Mouse (Mus musculus): ENCODE measurements around the gene Pdcd2l. TPM values are rescaled to one million over a fixed set of nuclear protein-coding genes. Genes with fewer than 3 reads are reported as not detected.
"Not testable (repeated sequence)": the region's sequence is repeated elsewhere in the genome, so short reads cannot be mapped to it uniquely, and the experiment has no call there.

Pdcd2l gene
- total RNA-seq, 2 experiments from 2014 or later, result 23.2 TPM

DNA sequence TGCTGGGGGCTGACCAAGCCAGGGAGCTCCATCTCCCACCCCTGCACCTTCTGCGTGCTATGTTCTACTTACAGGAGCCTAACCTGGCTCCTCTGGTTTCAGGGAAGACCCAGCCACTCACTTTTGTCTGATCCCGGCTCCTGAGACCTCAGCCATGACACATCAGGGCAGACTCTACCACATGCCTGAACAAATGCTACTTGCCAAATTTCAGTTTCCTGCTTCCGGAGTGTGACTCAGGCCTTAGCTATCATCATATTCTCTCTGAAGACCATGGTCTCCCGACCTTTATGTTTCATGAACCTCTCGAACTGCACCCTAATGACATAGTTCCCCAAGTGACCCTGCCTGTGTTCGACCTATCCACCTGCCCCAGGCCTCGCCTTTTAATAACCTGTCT, 16.8 kb upstream of the Pdcd2l start:
- DNase-seq, result no peak

- no peak for DNase-seq
Measured at GRCm38 (mm10) chr7:34208027-34208745, 11.7 kb upstream of the Pdcd2l start.

DNA sequence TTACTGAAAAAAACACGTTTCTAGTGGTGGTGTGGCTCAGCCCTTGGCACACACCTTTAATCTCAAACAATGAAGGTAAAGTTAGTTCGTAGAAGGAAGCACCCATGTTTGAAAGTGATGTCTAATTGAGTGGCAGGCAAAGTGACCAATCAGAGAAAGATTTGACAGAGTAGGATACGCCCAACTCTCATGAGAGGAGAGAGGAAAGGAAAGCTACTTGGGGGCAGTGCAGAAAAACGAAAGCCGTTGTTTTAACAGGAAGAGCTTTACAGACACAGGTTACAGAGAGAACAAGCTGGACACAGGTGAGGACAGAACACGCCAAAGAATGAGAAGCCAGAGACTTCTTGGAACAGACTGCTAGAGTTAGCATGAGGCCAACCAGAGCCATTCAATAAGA, 9.9 kb upstream of the Pdcd2l start:
- DNase-seq, result no peak

DNA sequence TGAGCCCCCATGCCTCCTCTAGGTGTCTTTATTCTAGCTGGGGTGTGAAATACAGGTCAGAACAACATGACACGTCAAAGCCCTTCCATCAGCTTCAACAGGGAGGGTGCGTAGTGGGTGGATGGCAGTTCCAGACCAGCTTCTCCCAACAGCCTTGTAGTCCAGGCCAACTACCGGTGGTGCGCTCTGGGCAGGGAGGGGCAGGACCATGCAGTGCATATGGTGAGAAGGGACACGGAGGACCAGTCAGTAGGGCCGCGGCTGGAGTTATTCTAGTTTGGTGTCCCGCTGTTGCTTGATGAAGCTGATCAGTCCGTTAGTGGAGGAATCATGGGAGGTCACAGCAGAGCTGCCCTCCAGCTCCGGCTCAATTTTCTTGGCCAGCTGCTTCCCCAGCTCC, 5.7 kb upstream of the Pdcd2l start:
- DNase-seq, result not testable (repeated sequence)

DNA sequence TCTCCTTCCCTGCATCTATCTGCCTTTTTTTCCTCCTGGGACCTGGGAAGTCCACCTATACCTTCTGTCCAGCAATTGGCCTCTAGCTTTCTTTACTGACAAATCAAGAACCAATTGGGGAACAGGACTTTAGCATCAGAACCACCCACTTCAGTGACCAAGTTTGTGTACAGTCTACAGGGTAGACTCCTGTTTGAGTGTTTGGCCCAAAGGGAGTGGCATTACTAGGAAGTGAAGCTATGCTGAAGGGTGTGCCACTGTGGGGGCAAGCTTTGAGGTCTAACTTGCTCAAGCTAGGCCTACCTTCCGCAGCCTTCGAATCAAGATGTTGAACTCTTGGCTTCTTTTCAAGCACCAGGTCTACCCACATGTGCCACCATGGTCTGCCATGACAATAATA, 4.4 kb upstream of the Pdcd2l start:
- DNase-seq, result no peak

GRCm38 (mm10) chr7:34198346-34198745, 1.9 kb upstream of the Pdcd2l start:
- DNase-seq, result peak; percentile 53

DNA sequence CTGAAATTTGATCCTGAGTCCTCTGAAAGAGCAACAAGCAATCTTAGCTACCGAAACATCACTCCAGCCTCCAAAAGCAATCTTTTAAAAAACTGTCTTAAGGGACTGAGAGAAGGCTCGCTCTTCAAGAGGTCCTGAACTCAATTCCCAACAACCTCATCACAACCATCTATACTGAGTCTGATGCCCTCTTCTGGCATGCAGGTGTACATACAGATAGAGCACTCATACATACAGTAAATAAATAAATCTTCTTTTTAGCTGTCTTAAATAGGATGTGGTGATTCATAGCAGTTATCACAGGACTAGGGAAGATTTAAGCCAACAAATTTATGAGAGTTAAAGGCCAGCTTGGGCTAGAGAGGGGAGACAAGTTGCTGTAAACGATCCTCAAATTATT, 829 bp downstream of the Pdcd2l start:
- DNase-seq, result no peak

- DNase-seq, result no peak
Measured at GRCm38 (mm10) chr7:34192825-34193224, 3.6 kb downstream of the Pdcd2l start.

- DNase-seq, result no peak
Measured at GRCm38 (mm10) chr7:34189376-34189989, 7.0 kb downstream of the Pdcd2l start.

DNA sequence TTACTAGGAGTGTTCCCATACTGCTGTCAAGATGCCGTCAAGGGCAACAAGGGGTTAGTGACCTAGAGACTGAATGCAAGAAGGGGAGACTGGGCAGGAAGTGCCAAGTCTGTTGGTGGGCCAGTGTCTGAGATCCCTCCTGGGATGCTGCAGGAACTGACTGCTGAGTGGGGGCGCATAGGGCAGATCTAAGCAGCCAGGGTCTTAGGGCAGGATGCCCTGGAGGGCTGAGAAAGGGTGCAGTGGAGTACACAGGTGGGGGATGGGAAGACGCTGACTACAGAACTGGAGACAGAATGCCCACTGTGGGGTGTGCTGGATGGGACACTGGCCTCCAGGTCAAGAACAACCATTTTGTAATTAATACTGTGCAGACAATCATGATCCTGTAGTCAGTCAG, 12.7 kb downstream of the Pdcd2l start:
- no peak for DNase-seq

DNA sequence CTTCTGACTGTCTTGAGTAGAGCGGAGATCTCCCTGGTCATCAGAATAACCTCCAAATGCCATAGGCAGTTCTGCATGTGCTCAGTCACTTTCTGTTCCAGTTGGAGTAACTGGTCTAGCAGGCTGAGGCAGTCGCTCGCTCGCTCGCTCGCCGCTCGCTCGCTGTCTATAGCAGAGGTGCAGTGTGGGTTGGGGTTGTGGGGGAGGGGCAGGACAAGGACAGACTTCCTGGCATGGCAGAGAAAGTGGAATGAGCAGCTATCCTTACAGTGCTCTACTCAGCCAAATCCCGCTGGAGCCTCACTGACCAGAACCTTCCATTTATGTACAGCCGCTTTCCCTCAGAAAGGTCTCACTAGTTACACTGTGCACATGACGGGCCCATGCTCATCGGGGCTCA, 13.1 kb downstream of the Pdcd2l start:
- peak; percentile 37 for DNase-seq

DNA sequence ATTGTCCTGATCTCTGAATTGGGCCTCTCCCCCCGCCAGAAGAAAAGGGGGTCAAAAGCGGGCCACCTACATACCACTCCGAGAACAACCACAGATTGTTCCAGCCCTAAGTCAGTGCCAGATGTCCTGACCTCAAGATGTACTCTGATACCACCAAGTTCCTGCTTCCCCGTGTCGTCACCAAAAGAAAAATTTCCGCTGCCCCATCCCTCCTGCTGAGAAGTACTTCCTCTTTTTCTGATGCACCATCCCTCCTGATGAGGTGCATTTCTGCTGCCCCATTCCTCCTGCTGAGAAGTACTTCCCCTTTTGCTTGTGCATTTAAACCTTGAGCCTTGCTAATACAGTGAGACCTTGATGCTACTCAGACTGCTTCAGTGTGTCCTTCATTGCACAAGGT, 20.2 kb downstream of the Pdcd2l start:
- not testable (repeated sequence) for DNase-seq

- DNase-seq, result no peak
Measured at GRCm38 (mm10) chr7:34172251-34172650, 24.2 kb downstream of the Pdcd2l start.

GRCm38 (mm10) chr7:34169454-34169853, 27.0 kb downstream of the Pdcd2l start, which contains the start of gene Uba2:
Gene Uba2, minus strand, starts transcription at chr7:34169599.
- DNase-seq, result no peak

DNA sequence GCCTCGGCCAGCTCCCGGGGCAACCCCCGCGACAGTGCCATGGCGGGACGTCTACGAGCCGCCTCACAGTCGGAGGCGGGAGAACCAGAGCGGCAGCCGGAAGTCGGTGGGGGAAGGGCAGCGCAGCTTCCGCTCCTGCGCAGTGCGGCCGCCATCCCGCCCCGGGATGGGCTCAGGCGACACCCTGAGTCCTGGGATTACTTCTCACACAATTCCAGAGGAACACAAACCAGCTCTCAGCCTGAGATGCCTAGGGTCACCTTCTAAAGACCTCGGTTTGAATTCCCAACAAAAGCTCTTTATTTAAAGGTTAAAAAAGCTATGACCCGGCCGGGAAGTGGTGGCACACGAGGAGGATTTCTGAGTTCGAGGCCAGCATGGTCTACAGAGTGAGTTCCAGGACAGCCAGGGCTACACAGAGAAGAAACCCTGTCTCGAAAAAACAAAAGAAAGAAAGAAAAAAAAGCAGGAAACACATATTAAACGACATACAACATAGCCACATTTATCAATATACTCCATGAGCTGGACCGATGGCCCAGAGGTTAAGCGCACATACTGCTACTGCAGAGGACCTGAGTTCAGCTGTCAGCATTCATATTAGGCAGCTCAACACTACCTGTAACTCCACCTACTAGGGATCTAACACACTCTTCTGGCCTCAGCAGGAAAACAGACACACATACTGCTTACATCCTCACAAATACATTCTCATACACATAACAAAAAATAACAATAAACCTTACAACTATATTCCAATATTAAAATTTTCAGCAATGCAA, 27.8 kb downstream of the Pdcd2l start:
- peak; percentile 97 for DNase-seq

DNA sequence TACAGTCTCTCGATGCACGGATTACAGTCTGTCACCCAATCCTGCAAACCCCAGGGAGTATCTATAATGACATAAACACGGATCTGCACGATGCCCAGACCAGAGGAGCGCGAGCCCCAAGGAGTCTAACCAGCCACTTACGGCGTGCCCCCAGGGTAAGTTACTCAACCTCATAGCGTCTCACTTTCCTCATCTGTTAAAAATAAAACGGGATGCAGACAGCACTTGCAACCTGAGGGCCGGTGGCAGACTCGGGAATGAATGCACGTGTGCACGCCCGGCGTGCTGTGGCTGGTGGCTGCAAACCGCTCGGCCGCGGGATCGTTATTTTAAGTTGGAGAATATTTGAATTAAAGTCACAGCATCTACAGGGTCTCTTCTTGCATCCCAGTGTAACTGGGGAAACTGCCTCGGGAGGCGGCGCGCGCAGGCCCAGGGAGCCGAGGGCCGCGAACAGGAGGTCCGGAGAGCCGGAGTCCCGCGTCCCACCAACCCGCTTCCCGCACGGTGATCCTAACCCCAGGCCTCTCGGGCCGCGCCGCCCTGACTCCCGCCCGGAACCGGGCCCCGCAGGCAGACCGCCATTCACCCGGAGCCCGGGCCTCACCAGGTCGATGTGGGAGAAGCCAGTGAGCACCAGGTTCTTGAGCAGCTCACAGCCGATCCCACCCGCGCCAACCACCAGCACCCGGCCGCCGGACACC, 28.5 kb downstream of the Pdcd2l start:
- no peak for DNase-seq

GRCm38 (mm10) chr7:34166850-34167249, 29.6 kb downstream of the Pdcd2l start:
- peak; percentile 63 for DNase-seq

- no peak for DNase-seq
Measured at GRCm38 (mm10) chr7:34165999-34166398, 30.5 kb downstream of the Pdcd2l start.

DNA sequence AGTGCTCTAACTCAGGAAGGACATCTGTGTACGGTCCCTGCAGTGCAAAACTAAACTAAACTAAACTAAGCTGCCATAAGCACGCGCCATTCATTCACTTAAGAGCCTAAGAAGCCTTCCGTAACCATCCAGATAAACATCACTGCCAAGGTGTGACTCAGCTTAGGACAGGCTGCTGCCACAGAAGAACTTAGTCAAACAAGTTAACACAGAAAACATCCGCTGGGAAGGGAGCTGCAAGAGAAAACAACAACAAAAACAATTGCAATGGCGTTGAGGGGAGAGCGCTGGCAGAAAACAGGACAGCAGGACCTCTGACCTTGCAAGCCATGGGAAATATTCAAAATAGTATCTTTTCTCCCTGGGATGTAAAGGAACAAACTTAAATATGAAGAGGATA, 31.8 kb downstream of the Pdcd2l start:
- no peak for DNase-seq

GRCm38 (mm10) chr7:34159167-34159566, 37.3 kb downstream of the Pdcd2l start:
- DNase-seq, result no peak

DNA sequence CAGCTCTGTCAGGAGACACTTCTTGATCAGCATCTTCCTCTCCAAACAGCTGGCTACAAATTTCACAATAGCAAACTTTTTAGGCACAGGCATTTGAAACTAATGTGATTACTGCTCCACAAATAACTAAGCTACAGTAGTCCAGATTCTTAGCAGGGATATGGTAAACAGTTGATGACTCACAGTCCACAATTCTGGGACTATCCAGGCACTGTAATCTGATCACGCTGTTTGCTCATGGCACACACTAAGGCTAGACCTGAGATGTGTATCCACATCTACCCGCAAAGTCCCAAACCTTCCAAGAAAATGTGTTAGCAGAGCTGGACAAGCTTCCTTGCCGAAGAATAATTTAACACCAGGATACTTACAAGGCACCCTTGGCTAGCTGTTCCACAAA, 38.5 kb downstream of the Pdcd2l start:
- no peak for DNase-seq

DNA sequence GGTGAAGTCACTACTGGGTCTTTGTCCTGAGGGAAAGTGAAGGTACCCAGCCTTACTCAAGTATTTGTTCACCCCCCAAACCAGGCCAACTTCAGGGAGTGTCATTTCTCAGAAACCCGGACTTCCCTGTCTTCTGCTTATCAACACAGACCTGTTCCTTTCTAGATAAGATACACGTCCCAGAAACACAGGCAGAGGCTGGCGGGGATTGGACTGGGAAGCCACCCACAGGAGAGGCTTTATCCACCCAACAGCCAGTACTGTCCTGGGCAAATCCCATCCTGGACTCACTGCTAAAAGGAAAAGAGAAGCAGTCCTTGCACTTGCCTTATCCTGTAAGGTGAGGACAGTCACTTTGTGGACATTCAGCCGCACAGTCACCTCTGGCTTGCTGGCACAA, 49.3 kb downstream of the Pdcd2l start:
- DNase-seq, result no peak

DNA sequence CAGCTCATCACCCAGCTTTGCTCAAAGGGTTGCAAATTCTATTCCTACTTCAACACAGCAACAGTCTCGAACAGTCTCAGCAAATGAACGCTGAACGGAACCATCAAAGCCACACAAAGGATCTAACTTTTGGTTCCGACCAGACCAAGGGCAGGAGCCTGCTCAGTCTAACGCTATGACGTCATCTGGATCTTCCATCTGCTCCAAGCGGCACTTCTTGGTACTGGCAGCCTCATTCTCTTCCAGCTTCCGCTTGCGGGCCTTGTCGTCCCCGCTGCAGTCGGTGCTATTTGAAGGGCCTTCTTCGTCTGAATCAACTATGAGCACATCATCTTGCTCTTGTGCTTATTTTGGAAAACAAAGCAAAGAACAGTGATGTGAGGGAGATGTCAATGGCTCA, 55.3 kb downstream of the Pdcd2l start:
- DNase-seq, result no peak

Measured in adrenal gland, postnatal 10 days (tissue).